Mouse (Mus musculus) intestine, embryonic 16.5 days (tissue): ENCODE data around the gene Kansl1. TPM values are rescaled to one million over a fixed set of nuclear protein-coding genes. Genes with fewer than 3 reads are reported as not detected.

Experiments used
- ATAC-seq: fragments of 200-750 bp; cut with Nextera tagmentation; 2 replicates; pipeline ENCODE4 v1.8.0; 2017; ENCODE audit warnings: moderate TSS enrichment, moderate library complexity
- H3K27ac ChIP-seq: fragments of 300-500 bp; sonication (generic); 2 replicates; pipeline ENCODE4 v1.5.1; 2014; ENCODE audit warnings: mild to moderate bottlenecking, low read length
- H3K27me3 ChIP-seq: fragments of 300-500 bp; sonication (generic); replicated peaks from 2 replicates; pipeline ENCODE4 v1.6.1; 2014; ENCODE audit warnings: low read length, control low read depth, mixed read lengths; ENCODE audit not compliant: control insufficient read depth, insufficient read depth
- H3K36me3 ChIP-seq: fragments of 300-500 bp; sonication (generic); 2 replicates; pipeline ENCODE4 v1.6.1; 2014; ENCODE audit warnings: low read length, control low read depth; ENCODE audit not compliant: control insufficient read depth, insufficient read depth
- H3K4me1 ChIP-seq: fragments of 300-500 bp; sonication (generic); 2 replicates; pipeline ENCODE4 v1.6.1; 2014; ENCODE audit warnings: low read length, control low read depth, mixed read lengths; ENCODE audit not compliant: control insufficient read depth, insufficient read depth
- H3K4me2 ChIP-seq: fragments of 300-500 bp; sonication (generic); 2 replicates; pipeline ENCODE4 v1.6.1; 2014; ENCODE audit warnings: low read depth, low read length, control low read depth
- H3K4me3 ChIP-seq: fragments of 300-500 bp; sonication (generic); 2 replicates; pipeline ENCODE4 v1.5.1; 2014; ENCODE audit warnings: mild to moderate bottlenecking, low read length
- H3K9ac ChIP-seq: fragments of 300-500 bp; sonication (generic); 2 replicates; pipeline ENCODE4 v1.6.1; 2014; ENCODE audit warnings: low read depth, low read length
- H3K9me3 ChIP-seq: fragments of 300-500 bp; sonication (generic); 2 replicates; pipeline ENCODE4 v1.6.1; 2016; ENCODE audit warnings: low read length, control low read depth; ENCODE audit not compliant: control insufficient read depth
- WGBS: fragments of 180-500 bp; shearing (Covaris S2); extraction: QIAGEN DNeasy Blood & Tissue Kit; methylation state at CpG from one replicate; pipeline ENCODE4 v1.1.7; 2014; 5-methylcytosine and 5-hydroxymethylcytosine counted together
- polyA plus RNA-seq: library from polyadenylated mRNA; unstranded; fragments of >200 nt; fragmentation: Nextera tagmentation; extraction: Ambion mirVana; gene quantifications from 2 replicates; pipeline ENCODE4 v1.2.1, GENCODE M21; 2015

The Kansl1 gene
- 13.7 and 14.4 TPM in 2 replicates for polyA plus RNA-seq

DNA sequence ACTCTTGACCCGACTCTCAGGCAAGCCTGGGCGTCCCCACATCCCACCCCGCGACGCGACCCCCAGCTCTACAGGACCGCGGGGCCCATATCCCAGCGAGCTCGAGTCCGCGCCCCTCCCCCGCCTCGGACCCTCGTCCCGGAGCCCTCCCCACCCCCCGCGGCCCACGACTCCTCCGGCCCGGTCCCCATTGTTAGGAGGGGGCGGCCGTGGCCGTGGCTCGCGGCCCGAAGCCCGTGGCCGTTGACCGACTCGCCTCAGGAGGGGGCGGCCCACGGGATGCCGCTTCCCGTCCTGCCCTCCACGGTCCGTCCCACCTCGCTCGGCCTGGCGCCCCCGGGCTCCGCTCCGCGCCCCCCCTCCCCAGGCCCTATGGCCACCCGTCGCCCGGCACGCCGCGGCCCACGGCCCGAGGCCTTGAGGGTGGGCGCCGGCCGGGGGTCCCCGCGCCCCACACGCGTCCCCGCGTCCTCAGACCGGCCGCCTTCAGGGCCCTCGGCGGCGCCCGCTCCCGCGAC, at the start of gene Kansl1:
TSS of gene Kansl1 (minus strand) at position 111 of the 518 bp plus-strand sequence.
- Histone ChIP-seq H3K4me1 (peaks cover 10% of the 10 kb centered on the region), H3K27ac (peak within 1 kb of the TSS; percentile 59), H3K4me3 (peak within 1 kb of the TSS; percentile 98), H3K9me3 (no peaks in the 10 kb centered on the region), H3K9ac (peak within 1 kb of the TSS; percentile 97), H3K27me3 (no peaks in the 10 kb centered on the region), H3K36me3 (no peaks in the 10 kb centered on the region), H3K4me2 (peak within 1 kb of the TSS; percentile 78)
- peak; percentile 83 for ATAC-seq
- WGBS, result 2% methylated on average over 36 of the region's 69 CpGs

- no peak for ATAC-seq
- H3K36me3 ChIP-seq, result peaks cover 15% of the 10 kb centered on the region
- H3K4me1 ChIP-seq, result no peaks in the 10 kb centered on the region
- no peak overlapping the region for H3K4me2 ChIP-seq
- 84% methylated on average over 4 of the region's 4 CpGs for WGBS
- no peak overlapping the region for H3K27ac ChIP-seq
- H3K27me3 ChIP-seq, result no peaks in the 10 kb centered on the region
- no peak overlapping the region for H3K9ac ChIP-seq
- H3K4me3 ChIP-seq, result no peak overlapping the region
- no peaks in the 10 kb centered on the region for H3K9me3 ChIP-seq
These were observed 43.8 kb upstream of the Kansl1 start for GRCm38 (mm10) chr11:104512436-104512835.

- peaks cover 12% of the 10 kb centered on the region for H3K36me3 ChIP-seq
- 76% methylated on average over 2 of the region's 2 CpGs for WGBS
- no peak overlapping the region for H3K27ac ChIP-seq
- H3K9ac ChIP-seq, result no peak overlapping the region
- no peak overlapping the region for H3K4me2 ChIP-seq
- H3K4me1 ChIP-seq, result no peaks in the 10 kb centered on the region
- no peaks in the 10 kb centered on the region for H3K27me3 ChIP-seq
- no peak for ATAC-seq
- no peaks in the 10 kb centered on the region for H3K9me3 ChIP-seq
- no peak overlapping the region for H3K4me3 ChIP-seq
These were observed 41.9 kb upstream of the Kansl1 start for GRCm38 (mm10) chr11:104510606-104511005.

DNA sequence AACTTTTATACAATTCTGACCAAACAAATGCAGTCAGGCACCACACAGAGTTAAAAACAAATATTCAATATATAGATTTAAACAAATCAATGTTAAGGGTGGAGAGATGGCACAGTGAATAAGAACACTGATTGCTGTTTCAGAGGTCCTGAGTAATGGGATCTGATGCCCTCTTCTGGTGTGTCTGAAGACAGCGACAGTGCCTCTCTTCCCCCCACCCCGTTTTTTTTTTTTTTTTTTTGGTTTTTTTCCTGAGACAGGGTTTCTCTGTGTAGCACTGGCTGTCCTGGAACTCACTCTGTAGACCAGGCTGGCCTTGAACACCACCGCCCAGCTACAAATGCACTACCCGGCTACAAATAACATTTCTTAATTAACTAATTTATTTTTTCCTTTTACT, 39.8 kb upstream of the Kansl1 start:
- Histone ChIP-seq H3K9me3 (no peaks in the 10 kb centered on the region), H3K4me3 (no peak overlapping the region), H3K27ac (no peak overlapping the region), H3K4me1 (no peaks in the 10 kb centered on the region), H3K27me3 (no peaks in the 10 kb centered on the region), H3K9ac (no peak overlapping the region), H3K36me3 (peaks cover 14% of the 10 kb centered on the region; the same call in 1 of the 2 replicates), H3K4me2 (no peak overlapping the region)
- WGBS, result 79% methylated on average over 4 of the region's 4 CpGs
- ATAC-seq, result no peak

GRCm38 (mm10) chr11:104488292-104488691, 19.6 kb upstream of the Kansl1 start:
- H3K4me3 ChIP-seq, result no peak overlapping the region
- 79% methylated on average over 3 of the region's 3 CpGs for WGBS

GRCm38 (mm10) chr11:104481971-104482370, 13.3 kb upstream of the Kansl1 start:
- 88% methylated on average over 8 of the region's 8 CpGs for WGBS
- no peak overlapping the region for H3K4me2 ChIP-seq
- H3K27me3 ChIP-seq, result no peaks in the 10 kb centered on the region
- H3K9me3 ChIP-seq, result no peaks in the 10 kb centered on the region
- H3K36me3 ChIP-seq, result no peaks in the 10 kb centered on the region
- no peak overlapping the region for H3K9ac ChIP-seq
- no peak for ATAC-seq
- H3K4me3 ChIP-seq, result no peak overlapping the region
- H3K4me1 ChIP-seq, result no peaks in the 10 kb centered on the region
- H3K27ac ChIP-seq, result no peak overlapping the region

More at GRCm38 (mm10) chr11:104488292-104488691, 19.6 kb upstream of the Kansl1 start:
- no peak overlapping the region for H3K9ac ChIP-seq
- H3K4me2 ChIP-seq, result no peak overlapping the region
- no peaks in the 10 kb centered on the region for H3K4me1 ChIP-seq
- no peaks in the 10 kb centered on the region for H3K36me3 ChIP-seq
- no peaks in the 10 kb centered on the region for H3K27me3 ChIP-seq
- H3K27ac ChIP-seq, result no peak overlapping the region
- H3K9me3 ChIP-seq, result no peaks in the 10 kb centered on the region
- no peak for ATAC-seq

- Histone ChIP-seq H3K4me1 (no peaks in the 10 kb centered on the region), H3K27me3 (no peaks in the 10 kb centered on the region), H3K9ac (no peak overlapping the region), H3K27ac (no peak overlapping the region), H3K4me2 (no peak overlapping the region), H3K36me3 (no peaks in the 10 kb centered on the region), H3K9me3 (no peaks in the 10 kb centered on the region), H3K4me3 (no peak overlapping the region)
- peak; percentile 69; the same call in 1 of the 2 replicates for ATAC-seq
- 55% methylated on average over 4 of the region's 4 CpGs for WGBS
These were observed 10.8 kb upstream of the Kansl1 start for GRCm38 (mm10) chr11:104479505-104479904.

DNA sequence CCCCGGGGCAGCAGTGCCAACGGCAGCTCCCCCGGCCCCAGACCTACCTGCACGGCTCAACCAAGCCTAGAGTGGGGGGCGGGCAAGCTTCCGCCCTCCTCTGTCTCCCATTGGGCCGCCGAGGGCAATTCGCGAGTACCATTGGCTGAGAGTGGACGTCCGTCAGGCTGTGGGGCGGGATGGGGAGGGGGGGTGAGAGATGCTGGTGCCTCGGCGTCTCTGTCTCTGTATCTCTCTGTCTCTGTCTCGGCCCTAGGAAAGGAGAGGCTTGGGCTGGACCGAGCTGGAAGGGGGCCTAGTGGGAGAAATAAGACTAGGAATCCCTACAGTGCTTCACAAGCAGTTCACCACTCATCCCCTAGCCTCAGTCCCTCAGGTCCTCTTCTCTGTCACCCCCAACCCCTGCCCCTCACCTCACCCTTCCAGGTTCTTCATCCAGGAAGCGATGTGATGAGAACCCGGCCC, 742 bp upstream of the Kansl1 start:
- Histone ChIP-seq H3K27me3 (no peaks in the 10 kb centered on the region), H3K27ac (peak overlapping the region; percentile 59), H3K9ac (peak overlapping the region; percentile 97), H3K4me2 (peak overlapping the region; percentile 78), H3K36me3 (no peaks in the 10 kb centered on the region), H3K4me3 (peak overlapping the region; percentile 98), H3K9me3 (no peaks in the 10 kb centered on the region), H3K4me1 (peaks cover 6% of the 10 kb centered on the region; the same call in 1 of the 2 replicates)
- 0% methylated on average over 19 of the region's 19 CpGs for WGBS
- ATAC-seq, result peak; percentile 100

DNA sequence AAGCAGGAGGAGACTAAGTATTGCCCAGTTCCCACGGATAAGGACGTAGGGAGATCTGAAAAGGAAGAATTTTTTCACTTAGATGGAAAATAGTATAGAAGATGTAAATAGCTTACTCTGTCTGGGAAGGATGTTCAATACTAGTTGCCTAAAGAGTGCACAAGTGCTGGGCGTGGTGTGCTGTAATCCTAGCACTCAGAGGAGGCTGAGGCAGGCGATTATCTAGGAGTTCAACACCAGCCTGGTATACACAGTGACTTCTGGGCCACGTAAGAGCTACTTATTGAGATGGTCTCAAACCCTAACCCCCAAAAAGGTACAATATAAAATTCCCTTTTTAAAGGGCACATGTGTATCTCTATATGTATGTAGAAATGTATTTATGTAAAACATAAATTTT, 963 bp downstream of the Kansl1 start:
- Histone ChIP-seq H3K9me3 (no peaks in the 10 kb centered on the region), H3K4me2 (no peak overlapping the region)

DNA sequence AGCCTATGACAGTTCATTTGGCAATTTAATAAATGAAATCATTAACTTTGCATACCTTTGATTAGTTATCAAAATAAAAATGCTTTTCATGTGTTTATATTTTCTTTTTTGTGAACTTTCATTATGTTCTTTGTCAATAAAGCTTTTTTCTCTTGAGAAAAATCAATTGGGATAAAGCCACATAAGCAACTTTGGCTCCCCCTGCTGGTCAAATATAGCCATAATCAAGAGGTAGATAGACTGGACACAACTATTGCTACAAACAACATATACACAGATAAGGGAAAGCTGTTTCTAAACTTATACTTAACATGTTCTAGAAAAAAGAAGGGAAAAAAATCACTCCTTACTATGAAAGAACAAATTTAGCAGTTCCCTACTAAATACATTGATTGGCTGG, 7.1 kb downstream of the Kansl1 start:
- H3K4me1 ChIP-seq, result peaks cover 4% of the 10 kb centered on the region
- H3K27me3 ChIP-seq, result no peaks in the 10 kb centered on the region
- H3K4me2 ChIP-seq, result no peak overlapping the region
- H3K36me3 ChIP-seq, result no peaks in the 10 kb centered on the region
- no peak for ATAC-seq
- no peak overlapping the region for H3K27ac ChIP-seq
- no peaks in the 10 kb centered on the region for H3K9me3 ChIP-seq
- H3K4me3 ChIP-seq, result no peak overlapping the region
- H3K9ac ChIP-seq, result no peak overlapping the region

More for the DNA sequence above, 963 bp downstream of the Kansl1 start:
- ATAC-seq, result no peak
- no peaks in the 10 kb centered on the region for H3K27me3 ChIP-seq
- 86% methylated on average over 5 of the region's 5 CpGs for WGBS
- H3K27ac ChIP-seq, result no peak overlapping the region
- no peak overlapping the region for H3K9ac ChIP-seq
- H3K4me1 ChIP-seq, result peaks cover 10% of the 10 kb centered on the region
- H3K4me3 ChIP-seq, result no peak overlapping the region
- no peaks in the 10 kb centered on the region for H3K36me3 ChIP-seq
